Mouse (Mus musculus) neural tube, embryonic 13.5 days (tissue): ENCODE results near the gene Nav2. TPM values are rescaled to one million over a fixed set of nuclear protein-coding genes. Genes with fewer than 3 reads are reported as not detected.

Experiments
- ATAC-seq: fragments of 200-750 bp; cut with Nextera tagmentation; 2 replicates; pipeline ENCODE4 v1.8.0; 2017; ENCODE audit warnings: low read depth, mild to moderate bottlenecking, moderate TSS enrichment, moderate library complexity
- H3K27ac ChIP-seq: fragments of 300-500 bp; sonication (generic); replicated peaks from 2 replicates; pipeline ENCODE4 v1.5.1; 2015; ENCODE audit warnings: moderate library complexity, mild to moderate bottlenecking, inconsistent platforms
- H3K27me3 ChIP-seq: fragments of 300-500 bp; sonication (generic); 2 replicates; pipeline ENCODE4 v1.6.1; 2015; ENCODE audit warnings: mild to moderate bottlenecking, inconsistent platforms
- H3K36me3 ChIP-seq: fragments of 300-500 bp; sonication (generic); 2 replicates; pipeline ENCODE4 v1.6.1; 2015; ENCODE audit warnings: mild to moderate bottlenecking, inconsistent platforms
- H3K4me1 ChIP-seq: fragments of 300-500 bp; sonication (generic); replicated peaks from 2 replicates; pipeline ENCODE4 v1.6.1; 2015; ENCODE audit warnings: inconsistent platforms
- H3K4me2 ChIP-seq: fragments of 300-500 bp; sonication (generic); 2 replicates; pipeline ENCODE4 v1.6.1; 2015; ENCODE audit warnings: inconsistent platforms, mild to moderate bottlenecking, moderate library complexity
- H3K4me3 ChIP-seq: fragments of 300-500 bp; sonication (generic); 2 replicates; pipeline ENCODE4 v1.5.1; 2015; ENCODE audit warnings: mild to moderate bottlenecking, inconsistent platforms
- H3K9ac ChIP-seq: fragments of 300-500 bp; sonication (generic); 2 replicates; pipeline ENCODE4 v1.6.1; 2015; ENCODE audit warnings: moderate library complexity, mild to moderate bottlenecking, inconsistent platforms
- H3K9me3 ChIP-seq: fragments of 300-500 bp; sonication (generic); 2 replicates; pipeline ENCODE4 v1.6.1; 2016; ENCODE audit warnings: inconsistent platforms
- WGBS: fragments of 180-500 bp; shearing (Covaris S2); methylation state at CpG from one replicate; pipeline ENCODE4 v1.1.7; 2015; 5-methylcytosine and 5-hydroxymethylcytosine counted together
- polyA plus RNA-seq: library from polyadenylated mRNA; unstranded; fragments of >200 nt; fragmentation: Nextera tagmentation; extraction: Ambion mirVana; gene quantifications from 2 replicates; pipeline ENCODE4 v1.2.1, GENCODE M21; 2015

The Nav2 gene
- polyA plus RNA-seq, 1 experiment from 2014 or later = 19.6 TPM

DNA sequence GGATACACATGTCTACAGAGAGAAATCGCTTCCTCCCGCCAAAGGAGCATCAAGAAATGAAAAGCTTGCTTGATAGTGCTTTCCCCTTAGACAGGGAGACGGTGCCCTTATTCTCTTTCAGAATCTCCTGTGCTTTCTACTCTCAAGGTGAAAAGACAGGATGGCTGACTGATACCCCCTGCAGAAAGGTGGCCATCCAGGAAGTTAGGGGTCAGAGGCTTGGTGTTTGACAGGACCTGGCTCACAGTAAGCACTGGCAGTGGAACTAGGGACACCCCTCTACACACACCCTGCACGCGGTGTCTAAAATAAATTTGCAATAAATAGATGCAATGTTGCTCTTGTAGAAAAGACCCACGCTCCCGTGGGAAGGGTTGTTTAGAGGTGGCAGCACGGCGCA is 723.4 kb downstream of the Nav2 start:
- no peak overlapping the region for H3K4me2 ChIP-seq
- 12% methylated on average over 9 of the region's 9 CpGs for WGBS
- no peak for ATAC-seq

GRCm38 (mm10) chr7:49632391-49632790 is 723.9 kb downstream of the Nav2 start:
- H3K4me3 ChIP-seq = no peak overlapping the region
- WGBS = 2% methylated on average over 24 of the region's 24 CpGs
- peaks cover 100% of the 10 kb centered on the region for H3K27me3 ChIP-seq
- no peaks in the 10 kb centered on the region for H3K36me3 ChIP-seq
- no peak for ATAC-seq
- no peaks in the 10 kb centered on the region for H3K9me3 ChIP-seq
- no peak overlapping the region for H3K9ac ChIP-seq
- H3K27ac ChIP-seq = no peak overlapping the region
- no peak overlapping the region for H3K4me2 ChIP-seq
- peaks cover 24% of the 10 kb centered on the region for H3K4me1 ChIP-seq

More for the DNA sequence above, 723.4 kb downstream of the Nav2 start:
- Histone ChIP-seq H3K36me3 (no peaks in the 10 kb centered on the region), H3K9me3 (no peaks in the 10 kb centered on the region), H3K27ac (no peak overlapping the region), H3K4me3 (no peak overlapping the region), H3K27me3 (peaks cover 100% of the 10 kb centered on the region), H3K4me1 (peaks cover 24% of the 10 kb centered on the region), H3K9ac (no peak overlapping the region)

DNA sequence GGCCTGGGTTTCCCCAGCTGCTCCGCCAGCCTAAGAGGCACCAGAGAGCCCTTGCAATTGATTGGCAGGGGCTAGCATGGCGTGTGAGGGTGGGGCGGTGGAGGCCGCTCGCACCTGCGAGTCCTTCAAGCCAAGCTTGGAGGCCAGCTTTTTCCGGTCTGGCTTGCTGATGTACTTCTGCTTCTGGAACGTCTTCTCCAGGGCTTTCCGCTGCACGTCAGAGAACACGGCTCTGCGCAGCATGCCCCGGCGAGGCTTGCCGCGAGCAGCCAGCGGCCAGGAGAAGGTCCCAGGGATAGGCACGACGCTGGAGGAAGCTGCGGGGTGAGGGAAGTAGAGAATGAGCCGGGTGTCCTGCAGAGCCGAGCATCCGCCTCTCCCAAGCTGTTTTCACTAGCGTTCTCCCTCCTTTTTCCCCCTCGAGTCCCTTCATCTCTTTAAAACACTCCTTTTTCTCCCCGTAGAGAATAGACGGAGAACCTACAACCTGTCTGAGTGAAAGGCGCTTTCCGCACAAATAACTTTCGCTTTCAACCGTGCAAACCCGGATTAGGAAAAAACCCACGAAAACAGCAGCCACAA is 725.0 kb downstream of the Nav2 start:
- Histone ChIP-seq H3K4me3 (peak overlapping the region; percentile 20), H3K4me2 (peak overlapping the region; percentile 37), H3K4me1 (peaks cover 24% of the 10 kb centered on the region), H3K27ac (no peak overlapping the region), H3K9ac (no peak overlapping the region), H3K27me3 (peaks cover 100% of the 10 kb centered on the region), H3K36me3 (no peaks in the 10 kb centered on the region), H3K9me3 (no peaks in the 10 kb centered on the region)
- WGBS = under 1% methylated on average over 33 of the region's 33 CpGs
- no peak for ATAC-seq

- ATAC-seq = 0 out of 2 replicates have a peak, but pooled peaks have one; percentile 40
- no peaks in the 10 kb centered on the region for H3K9me3 ChIP-seq
- H3K9ac ChIP-seq = no peak overlapping the region
- H3K4me2 ChIP-seq = peak overlapping the region; percentile 37
- peaks cover 24% of the 10 kb centered on the region for H3K4me1 ChIP-seq
- no peak overlapping the region for H3K27ac ChIP-seq
- WGBS = under 1% methylated on average over 26 of the region's 26 CpGs
- peak overlapping the region; percentile 20 for H3K4me3 ChIP-seq
- H3K27me3 ChIP-seq = peaks cover 100% of the 10 kb centered on the region
- no peaks in the 10 kb centered on the region for H3K36me3 ChIP-seq
Observed at GRCm38 (mm10) chr7:49634291-49635073, 726.0 kb downstream of the Nav2 start.

GRCm38 (mm10) chr7:49635074-49635621 is 726.6 kb downstream of the Nav2 start:
- Histone ChIP-seq H3K9me3 (no peaks in the 10 kb centered on the region), H3K36me3 (no peaks in the 10 kb centered on the region), H3K4me2 (peak overlapping the region; percentile 37; the same call in 1 of the 2 replicates), H3K27ac (no peak overlapping the region), H3K4me3 (no peak overlapping the region), H3K9ac (no peak overlapping the region), H3K27me3 (peaks cover 100% of the 10 kb centered on the region), H3K4me1 (peaks cover 24% of the 10 kb centered on the region)
- ATAC-seq = peak; percentile 15; the same call in 1 of the 2 replicates
- WGBS = under 1% methylated on average over 35 of the region's 35 CpGs

- H3K36me3 ChIP-seq = no peaks in the 10 kb centered on the region
- H3K9ac ChIP-seq = no peak overlapping the region
- H3K4me2 ChIP-seq = no peak overlapping the region
- H3K27ac ChIP-seq = no peak overlapping the region
- peak overlapping the region; percentile 3; the same call in 1 of the 2 replicates for H3K4me3 ChIP-seq
- 1% methylated on average over 22 of the region's 22 CpGs for WGBS
- no peaks in the 10 kb centered on the region for H3K9me3 ChIP-seq
- peaks cover 24% of the 10 kb centered on the region for H3K4me1 ChIP-seq
- H3K27me3 ChIP-seq = peaks cover 100% of the 10 kb centered on the region
- ATAC-seq = no peak
Observed at GRCm38 (mm10) chr7:49635971-49636370, 727.5 kb downstream of the Nav2 start.

GRCm38 (mm10) chr7:49636491-49637115 is 728.1 kb downstream of the Nav2 start, which contains the start of gene Dbx1:
Dbx1 (minus strand) TSS chr7:49636849.
- Histone ChIP-seq H3K4me2 (no peak within 1 kb of the TSS), H3K4me3 (peak within 1 kb of the TSS; percentile 3; the same call in 1 of the 2 replicates), H3K4me1 (peaks cover 24% of the 10 kb centered on the region), H3K27me3 (peaks cover 100% of the 10 kb centered on the region), H3K9ac (no peak within 1 kb of the TSS), H3K9me3 (no peaks in the 10 kb centered on the region), H3K27ac (no peak within 1 kb of the TSS), H3K36me3 (no peaks in the 10 kb centered on the region)
- 0 out of 2 replicates have a peak, but pooled peaks have one; percentile 15 for ATAC-seq
- WGBS = under 1% methylated on average over 33 of the region's 33 CpGs

DNA sequence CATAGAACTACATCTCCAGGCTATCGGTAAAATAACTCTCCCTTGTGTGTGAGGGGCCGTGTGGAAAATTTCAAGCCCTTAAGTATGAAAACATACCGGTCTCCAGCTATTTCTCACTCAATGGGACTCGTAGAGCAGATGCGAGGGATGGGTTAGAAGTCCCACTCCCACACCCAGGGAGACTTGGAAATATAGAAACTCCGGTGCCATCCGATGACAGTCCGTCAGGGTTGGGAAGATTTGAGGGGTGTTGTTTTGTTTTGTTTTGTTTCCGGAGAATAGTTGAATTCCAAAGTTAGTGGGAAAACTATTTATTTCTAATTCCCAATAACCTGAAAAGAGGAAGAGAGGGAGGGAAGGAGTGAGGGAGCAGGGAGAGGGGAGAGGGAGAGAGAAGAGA is 728.8 kb downstream of the Nav2 start:
- H3K27me3 ChIP-seq = peaks cover 100% of the 10 kb centered on the region
- H3K4me2 ChIP-seq = no peak overlapping the region
- H3K36me3 ChIP-seq = no peaks in the 10 kb centered on the region
- no peak overlapping the region for H3K27ac ChIP-seq
- no peak overlapping the region for H3K4me3 ChIP-seq
- no peak overlapping the region for H3K9ac ChIP-seq
- no peaks in the 10 kb centered on the region for H3K9me3 ChIP-seq
- no peak for ATAC-seq
- H3K4me1 ChIP-seq = peaks cover 24% of the 10 kb centered on the region
- WGBS = 1% methylated on average over 9 of the region's 9 CpGs

DNA sequence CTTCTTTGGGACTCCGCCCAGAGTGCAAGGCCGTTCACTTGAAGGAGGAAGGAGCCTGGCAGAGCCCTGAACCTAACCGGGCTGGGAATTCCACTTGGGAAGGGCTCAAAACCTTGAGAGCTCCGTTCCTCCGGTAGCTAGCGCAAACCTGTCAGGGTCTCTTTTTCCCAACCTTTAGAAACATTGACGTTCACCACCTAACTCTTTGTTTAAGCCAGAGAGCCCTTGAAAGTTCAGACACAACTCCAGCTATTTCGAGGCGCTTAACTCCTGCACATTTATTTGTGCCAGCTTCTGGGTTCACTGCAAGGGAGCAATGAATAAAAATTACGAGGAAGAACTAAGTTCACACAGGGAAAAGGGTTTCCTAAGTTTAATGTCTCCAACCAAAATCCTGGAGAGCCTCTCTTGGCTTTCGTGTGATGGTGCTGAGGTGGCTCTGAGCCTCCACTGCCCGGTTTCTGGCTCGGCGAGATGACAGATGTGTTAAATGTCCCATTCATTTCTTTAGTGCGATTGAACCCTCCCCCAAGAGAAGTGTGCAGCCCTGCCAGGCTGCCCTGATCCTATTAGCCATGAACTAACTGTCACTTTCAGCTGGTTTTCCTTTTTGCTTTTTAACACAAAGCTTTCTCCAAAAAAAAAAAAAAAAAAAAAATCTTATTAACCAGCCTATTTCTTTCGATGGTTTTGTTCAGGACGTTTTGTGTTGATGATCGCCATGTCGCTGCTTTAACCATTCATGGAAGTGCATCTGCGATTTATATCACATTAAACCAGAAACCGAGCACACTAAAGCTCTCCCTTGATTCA is 729.5 kb downstream of the Nav2 start:
- WGBS = 1% methylated on average over 21 of the region's 21 CpGs
- ATAC-seq = no peak

DNA sequence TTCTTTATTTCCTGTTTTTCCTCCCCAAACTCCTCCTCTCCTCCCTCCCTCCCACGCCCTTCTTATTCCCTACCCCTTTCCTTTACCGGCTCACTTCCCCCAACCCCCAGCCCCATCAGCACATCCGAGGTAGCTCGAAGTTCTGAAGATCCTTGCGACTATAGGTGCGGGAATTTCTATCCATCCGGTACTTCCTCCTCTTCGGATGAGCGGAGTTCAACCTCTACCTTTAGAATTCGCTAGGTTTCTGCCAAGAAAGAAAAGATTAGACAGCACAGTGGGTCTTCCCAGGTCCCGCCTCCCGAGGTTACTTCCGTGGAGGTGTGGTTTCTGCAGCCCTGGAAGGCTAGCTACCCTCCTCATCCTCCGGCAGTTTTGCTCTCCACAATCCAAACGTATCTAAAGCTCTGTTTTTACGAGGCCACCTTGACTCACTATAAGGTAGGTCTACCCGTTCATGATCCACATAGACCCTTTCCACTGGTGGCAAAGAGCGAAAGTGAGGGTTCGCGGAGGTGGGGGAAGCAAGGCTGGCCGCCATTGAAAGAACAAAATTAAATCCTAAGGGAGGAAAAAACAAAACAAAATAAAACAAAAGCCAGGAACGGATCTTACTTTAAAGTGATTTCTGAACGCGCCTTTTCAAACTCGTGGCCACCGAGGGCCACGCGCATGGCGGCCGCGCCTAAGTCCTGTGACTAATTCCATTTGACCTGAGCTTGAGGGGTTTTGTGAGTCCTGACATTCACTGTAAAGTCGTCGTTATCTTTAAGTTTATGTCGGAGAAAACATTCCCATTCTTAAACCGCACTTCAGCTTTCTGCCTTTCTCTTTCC is 730.6 kb downstream of the Nav2 start:
- H3K4me1 ChIP-seq = peaks cover 12% of the 10 kb centered on the region
- H3K27ac ChIP-seq = no peak overlapping the region
- no peak overlapping the region for H3K9ac ChIP-seq
- H3K9me3 ChIP-seq = no peaks in the 10 kb centered on the region
- H3K36me3 ChIP-seq = no peaks in the 10 kb centered on the region
- H3K4me3 ChIP-seq = no peak overlapping the region
- WGBS = under 1% methylated on average over 35 of the region's 35 CpGs
- no peak for ATAC-seq
- H3K4me2 ChIP-seq = no peak overlapping the region
- peaks cover 100% of the 10 kb centered on the region for H3K27me3 ChIP-seq

More for the DNA sequence above, 729.5 kb downstream of the Nav2 start:
- Histone ChIP-seq H3K27me3 (peaks cover 100% of the 10 kb centered on the region), H3K36me3 (no peaks in the 10 kb centered on the region), H3K9ac (no peak overlapping the region), H3K27ac (no peak overlapping the region), H3K4me3 (no peak overlapping the region), H3K4me2 (no peak overlapping the region), H3K9me3 (no peaks in the 10 kb centered on the region), H3K4me1 (peaks cover 23% of the 10 kb centered on the region)
